Mouse (Mus musculus): ENCODE measurements at regions not wholly inside any gene's neighbourhood (a gene's known extent, or its start where the extent isn't known, plus 50 kb on each side); places are given as distances from the start of the nearest gene placed in this dataset.

- TF ChIP-seq POLR2AphosphoS2 (IDR thresholded peaks at IDR 0.05; ENCODE audit: insufficient read length, low read depth) (no peak), POLR2A (IDR thresholded peaks at IDR 0.05; ENCODE audit: insufficient read length, low read depth) (no peak), TCF3 (IDR thresholded peaks at IDR 0.05; ENCODE audit: insufficient read length, low read depth) (no peak), USF1 (IDR thresholded peaks at IDR 0.05; ENCODE audit: low read depth) (no peak)
Observed at GRCm38 (mm10) chr1:57206496-57206895, 170.9 kb upstream of the 1700066M21Rik start.
